Mouse (Mus musculus) testis, adult 2 months (tissue): ENCODE measurements around the gene Dab2.

Source experiments
- CTCF ChIP-seq: fragments of 200-500 bp; IDR thresholded peaks from 2 replicates; pipeline ENCODE4 v1.5.1; 2012; ENCODE audit warnings: low read depth, mild to moderate bottlenecking, inconsistent platforms, low read length, moderate library complexity; ENCODE audit not compliant: control insufficient read depth, insufficient read depth, insufficient replicate concordance
- POLR2A ChIP-seq: fragments of 200-500 bp; IDR thresholded peaks from 2 replicates; pipeline ENCODE4 v1.6.1; 2012; ENCODE audit warnings: low read depth, mild to moderate bottlenecking, inconsistent platforms, low read length, moderate library complexity; ENCODE audit not compliant: control insufficient read depth

- TF ChIP-seq POLR2A (no peak), CTCF (no peak)
Observed at GRCm38 (mm10) chr15:6260741-6261430, 38.7 kb upstream of the Dab2 start.
